Mouse (Mus musculus): ENCODE results near the gene Etv1. TPM values are rescaled to one million over a fixed set of nuclear protein-coding genes. Genes with fewer than 3 reads are reported as not detected.
"Not testable (repeated sequence)": the region's sequence is repeated elsewhere in the genome, so short reads cannot be mapped to it uniquely, and the experiment has no call there.

The Etv1 gene
- polyA plus RNA-seq, 1 experiment from 2014 or later, result 42.1 TPM

DNA sequence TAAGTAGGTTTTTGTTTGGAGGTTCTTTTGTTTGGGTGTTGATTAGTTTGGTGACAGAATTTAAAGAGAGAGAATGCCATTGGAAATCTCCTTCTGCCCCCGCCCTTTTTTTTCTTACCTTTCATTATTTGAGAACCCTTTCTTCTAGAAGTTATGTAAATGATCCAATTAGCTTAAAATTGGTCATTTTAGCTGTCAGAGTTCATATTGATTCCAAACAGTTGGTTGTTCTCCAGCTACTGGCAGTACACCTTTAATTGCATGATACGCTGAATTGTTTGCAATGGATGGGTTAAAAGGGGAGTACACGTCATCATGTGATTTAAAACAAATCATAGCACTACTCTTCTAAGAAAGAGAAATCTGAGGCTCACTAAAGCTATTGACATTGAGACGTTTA, 55.4 kb downstream of the Etv1 start:
- ATAC-seq (ENCODE audit: insufficient read depth, low FRiP score), result no peak
- Histone ChIP-seq H3K36me3 (ENCODE audit: control insufficient read depth, insufficient read depth, low read length) (no peaks in the 10 kb centered on the region), H3K9me3 (replicated peaks; ENCODE audit: control insufficient read depth, low read length) (no peaks in the 10 kb centered on the region), H3K9ac (ENCODE audit: low read length) (no peak overlapping the region), H3K4me2 (ENCODE audit: low read depth, low read length) (no peak overlapping the region), H3K27me3 (ENCODE audit: control insufficient read depth, insufficient read depth, low read length) (no peaks in the 10 kb centered on the region), H3K4me1 (ENCODE audit: control insufficient read depth, insufficient read depth, low read length) (no peaks in the 10 kb centered on the region), H3K27ac (ENCODE audit: low read length) (no peak overlapping the region), H3K4me3 (replicated peaks; ENCODE audit: low read length) (no peak overlapping the region)
- WGBS, result 75% methylated on average over 4 of the region's 4 CpGs

- not testable (repeated sequence) for H3K27me3 ChIP-seq (ENCODE audit: control insufficient read depth, insufficient read depth, low read length); H3K4me1 ChIP-seq (ENCODE audit: control insufficient read depth, insufficient read depth, low read length); H3K36me3 ChIP-seq (ENCODE audit: control insufficient read depth, insufficient read depth, low read length); ATAC-seq (ENCODE audit: insufficient read depth, low FRiP score); H3K9ac ChIP-seq (ENCODE audit: low read length); H3K9me3 ChIP-seq (replicated peaks; ENCODE audit: control insufficient read depth, low read length); H3K4me3 ChIP-seq (replicated peaks; ENCODE audit: low read length); H3K4me2 ChIP-seq (ENCODE audit: low read depth, low read length); H3K27ac ChIP-seq (ENCODE audit: low read length)
- WGBS, result 94% methylated on average over 5 of the region's 8 CpGs
These were observed 55.8 kb downstream of the Etv1 start for GRCm38 (mm10) chr12:38834986-38835385.

- peak; percentile 88 for ATAC-seq (ENCODE audit: insufficient read depth, low FRiP score)
- H3K4me3 ChIP-seq (replicated peaks; ENCODE audit: low read length), result no peak overlapping the region
- no peaks in the 10 kb centered on the region for H3K27me3 ChIP-seq (ENCODE audit: control insufficient read depth, insufficient read depth, low read length)
- H3K9ac ChIP-seq (ENCODE audit: low read length), result no peak overlapping the region
- no peak overlapping the region for H3K4me2 ChIP-seq (ENCODE audit: low read depth, low read length)
- no peaks in the 10 kb centered on the region for H3K9me3 ChIP-seq (replicated peaks; ENCODE audit: control insufficient read depth, low read length)
- 0 out of 2 replicates have a peak, but pooled peaks cover 7% of the 10 kb centered on the region for H3K4me1 ChIP-seq (ENCODE audit: control insufficient read depth, insufficient read depth, low read length)
- H3K36me3 ChIP-seq (ENCODE audit: control insufficient read depth, insufficient read depth, low read length), result no peaks in the 10 kb centered on the region
- WGBS, result 14% methylated on average over 1 of the region's 1 CpGs
- H3K27ac ChIP-seq (ENCODE audit: low read length), result 0 out of 2 replicates have a peak overlapping the region, but pooled peaks have one; percentile 3
These were observed 64.7 kb downstream of the Etv1 start for GRCm38 (mm10) chr12:38843801-38844295.

GRCm38 (mm10) chr12:38847500-38848261, 68.5 kb downstream of the Etv1 start:
- H3K27me3 ChIP-seq (ENCODE audit: control insufficient read depth, insufficient read depth, low read length), result no peaks in the 10 kb centered on the region
- no peaks in the 10 kb centered on the region for H3K9me3 ChIP-seq (replicated peaks; ENCODE audit: control insufficient read depth, low read length)
- WGBS, result 79% methylated on average over 6 of the region's 6 CpGs
- 0 out of 2 replicates have a peak, but pooled peaks cover 7% of the 10 kb centered on the region for H3K4me1 ChIP-seq (ENCODE audit: control insufficient read depth, insufficient read depth, low read length)
- H3K4me3 ChIP-seq (replicated peaks; ENCODE audit: low read length), result no peak overlapping the region
- no peak overlapping the region for H3K9ac ChIP-seq (ENCODE audit: low read length)
- ATAC-seq (ENCODE audit: insufficient read depth, low FRiP score), result no peak
- H3K4me2 ChIP-seq (ENCODE audit: low read depth, low read length), result no peak overlapping the region
- no peak overlapping the region for H3K27ac ChIP-seq (ENCODE audit: low read length)
- no peaks in the 10 kb centered on the region for H3K36me3 ChIP-seq (ENCODE audit: control insufficient read depth, insufficient read depth, low read length)

GRCm38 (mm10) chr12:38849994-38850393, 70.8 kb downstream of the Etv1 start:
- ATAC-seq (ENCODE audit: insufficient read depth, low FRiP score), result no peak
- no peak overlapping the region for H3K4me2 ChIP-seq (ENCODE audit: low read depth, low read length)
- no peaks in the 10 kb centered on the region for H3K9me3 ChIP-seq (replicated peaks; ENCODE audit: control insufficient read depth, low read length)
- WGBS, result 70% methylated on average over 5 of the region's 5 CpGs
- no peaks in the 10 kb centered on the region for H3K4me1 ChIP-seq (ENCODE audit: control insufficient read depth, insufficient read depth, low read length)
- no peak overlapping the region for H3K9ac ChIP-seq (ENCODE audit: low read length)
- no peaks in the 10 kb centered on the region for H3K36me3 ChIP-seq (ENCODE audit: control insufficient read depth, insufficient read depth, low read length)
- no peak overlapping the region for H3K4me3 ChIP-seq (replicated peaks; ENCODE audit: low read length)
- H3K27ac ChIP-seq (ENCODE audit: low read length), result no peak overlapping the region
- no peaks in the 10 kb centered on the region for H3K27me3 ChIP-seq (ENCODE audit: control insufficient read depth, insufficient read depth, low read length)

- Histone ChIP-seq H3K27ac (ENCODE audit: low read length) (no peak overlapping the region), H3K9me3 (replicated peaks; ENCODE audit: control insufficient read depth, low read length) (no peaks in the 10 kb centered on the region), H3K4me1 (ENCODE audit: control insufficient read depth, insufficient read depth, low read length) (no peaks in the 10 kb centered on the region), H3K4me3 (replicated peaks; ENCODE audit: low read length) (no peak overlapping the region), H3K9ac (ENCODE audit: low read length) (no peak overlapping the region), H3K27me3 (ENCODE audit: control insufficient read depth, insufficient read depth, low read length) (no peaks in the 10 kb centered on the region), H3K4me2 (ENCODE audit: low read depth, low read length) (no peak overlapping the region), H3K36me3 (ENCODE audit: control insufficient read depth, insufficient read depth, low read length) (no peaks in the 10 kb centered on the region)
- ATAC-seq (ENCODE audit: insufficient read depth, low FRiP score), result no peak
- WGBS, result 76% methylated on average over 5 of the region's 5 CpGs
These were observed 75.1 kb downstream of the Etv1 start for GRCm38 (mm10) chr12:38854274-38854673.

DNA sequence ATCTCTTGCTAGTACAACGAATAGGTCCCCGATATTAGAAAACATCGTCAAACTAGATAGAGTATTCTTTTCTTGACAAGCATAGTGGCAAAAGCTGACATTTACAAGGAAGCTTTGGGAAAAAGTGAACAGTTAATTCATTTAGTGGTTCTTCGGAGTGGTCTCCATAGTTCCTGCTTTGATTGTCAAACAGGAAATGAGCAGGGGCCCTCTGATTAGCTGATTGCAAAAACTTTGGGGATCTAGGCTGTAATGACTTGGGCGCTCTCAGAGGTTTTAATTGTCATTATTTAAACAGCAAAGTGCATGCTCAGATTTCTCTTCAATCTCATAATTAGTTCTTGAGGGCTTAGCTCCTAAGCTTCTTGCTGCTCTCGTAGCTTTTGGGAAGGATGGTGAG, 75.6 kb downstream of the Etv1 start:
- no peak overlapping the region for H3K27ac ChIP-seq (ENCODE audit: low read length)
- 86% methylated on average over 6 of the region's 6 CpGs for WGBS
- no peaks in the 10 kb centered on the region for H3K9me3 ChIP-seq (replicated peaks; ENCODE audit: control insufficient read depth, low read length)
- H3K9ac ChIP-seq (ENCODE audit: low read length), result no peak overlapping the region
- no peak overlapping the region for H3K4me2 ChIP-seq (ENCODE audit: low read depth, low read length)
- no peak for ATAC-seq (ENCODE audit: insufficient read depth, low FRiP score)
- no peaks in the 10 kb centered on the region for H3K27me3 ChIP-seq (ENCODE audit: control insufficient read depth, insufficient read depth, low read length)
- no peaks in the 10 kb centered on the region for H3K4me1 ChIP-seq (ENCODE audit: control insufficient read depth, insufficient read depth, low read length)
- no peaks in the 10 kb centered on the region for H3K36me3 ChIP-seq (ENCODE audit: control insufficient read depth, insufficient read depth, low read length)
- H3K4me3 ChIP-seq (replicated peaks; ENCODE audit: low read length), result no peak overlapping the region

GRCm38 (mm10) chr12:38859675-38860074, 80.5 kb downstream of the Etv1 start:
- no peaks in the 10 kb centered on the region for H3K27me3 ChIP-seq (ENCODE audit: control insufficient read depth, insufficient read depth, low read length)
- no peak overlapping the region for H3K4me3 ChIP-seq (replicated peaks; ENCODE audit: low read length)
- WGBS, result 89% methylated on average over 4 of the region's 4 CpGs
- no peak overlapping the region for H3K9ac ChIP-seq (ENCODE audit: low read length)
- no peak overlapping the region for H3K27ac ChIP-seq (ENCODE audit: low read length)
- no peak for ATAC-seq (ENCODE audit: insufficient read depth, low FRiP score)
- no peak overlapping the region for H3K4me2 ChIP-seq (ENCODE audit: low read depth, low read length)
- no peaks in the 10 kb centered on the region for H3K9me3 ChIP-seq (replicated peaks; ENCODE audit: control insufficient read depth, low read length)
- H3K4me1 ChIP-seq (ENCODE audit: control insufficient read depth, insufficient read depth, low read length), result no peaks in the 10 kb centered on the region
- H3K36me3 ChIP-seq (ENCODE audit: control insufficient read depth, insufficient read depth, low read length), result no peaks in the 10 kb centered on the region

GRCm38 (mm10) chr12:38860168-38861115, 81.3 kb downstream of the Etv1 start:
- Histone ChIP-seq H3K9me3 (replicated peaks; ENCODE audit: control insufficient read depth, low read length) (no peaks in the 10 kb centered on the region), H3K36me3 (ENCODE audit: control insufficient read depth, insufficient read depth, low read length) (no peaks in the 10 kb centered on the region), H3K27ac (ENCODE audit: low read length) (no peak overlapping the region), H3K4me3 (replicated peaks; ENCODE audit: low read length) (no peak overlapping the region), H3K27me3 (ENCODE audit: control insufficient read depth, insufficient read depth, low read length) (no peaks in the 10 kb centered on the region), H3K4me2 (ENCODE audit: low read depth, low read length) (no peak overlapping the region), H3K9ac (ENCODE audit: low read length) (no peak overlapping the region), H3K4me1 (ENCODE audit: control insufficient read depth, insufficient read depth, low read length) (no peaks in the 10 kb centered on the region)
- ATAC-seq (ENCODE audit: insufficient read depth, low FRiP score), result no peak
- WGBS, result 81% methylated on average over 7 of the region's 7 CpGs

All from stomach, embryonic 16.5 days (tissue).